Mouse (Mus musculus): ENCODE data around the gene Klrd1. TPM values are rescaled to one million over a fixed set of nuclear protein-coding genes. Genes with fewer than 3 reads are reported as not detected.

Klrd1 gene
- total RNA-seq (2014; fragmentation: Nextera tagmentation) (not detected in 2 replicates), total RNA-seq (2017) (not detected in 2 replicates), polyA plus RNA-seq (2012) (not detected in 2 replicates)

GRCm38 (mm10) chr6:129591508-129591907 lies at the start of gene Klrd1:
Klrd1 (plus strand) TSS chr6:129591782.
- Histone ChIP-seq H3K9me3 (replicated peaks) (no peaks in the 10 kb centered on the region), H3K36me3 (replicated peaks) (no peaks in the 10 kb centered on the region), H3K4me1 (ENCODE audit: insufficient read depth, low read depth, low read length) (no peaks in the 10 kb centered on the region), H3K4me3 (ENCODE audit: low read depth, low read length) (no peak within 1 kb of the TSS), H3K27me3 (ENCODE audit: insufficient read depth, low read length) (no peaks in the 10 kb centered on the region)
- TF ChIP-seq GATA1 (IDR thresholded peaks at IDR 0.05; ENCODE audit: borderline replicate concordance, low read length): no peak
- TF ChIP-seq TAL1 (conservative IDR thresholded peaks at IDR 0.05; ENCODE audit: low read depth, low read length): no peak
- TF ChIP-seq GATA2 (IDR thresholded peaks at IDR 0.05; ENCODE audit: borderline replicate concordance, low read depth, low read length): no peak
- TF ChIP-seq CTCF (IDR thresholded peaks at IDR 0.05; ENCODE audit: low read depth, low read length): no peak
- no peak for TF ChIP-seq POLR2AphosphoS5 (IDR thresholded peaks at IDR 0.05; ENCODE audit: insufficient replicate concordance, low read depth, low read length)
- no peak for DNase-seq (ENCODE audit: low spot score)
- ATAC-seq (ENCODE audit: extremely low read depth, insufficient number of reproducible peaks, low FRiP score, poor library complexity, severe bottlenecking): no peak

GRCm38 (mm10) chr6:129541931-129542330 lies 49.7 kb upstream of the Klrd1 start:
- no peak overlapping the region for H3K4me3 ChIP-seq (ENCODE audit: low read depth, low read length)
- H3K4me1 ChIP-seq (ENCODE audit: insufficient read depth, low read depth, low read length): peaks cover 8% of the 10 kb centered on the region; the same call in 1 of the 2 replicates
- H3K36me3 ChIP-seq (replicated peaks): peaks cover 72% of the 10 kb centered on the region
- no peaks in the 10 kb centered on the region for H3K9me3 ChIP-seq (replicated peaks)
- ATAC-seq (ENCODE audit: extremely low read depth, insufficient number of reproducible peaks, low FRiP score, poor library complexity, severe bottlenecking) (no peak), DNase-seq (ENCODE audit: low spot score) (no peak)
- TF ChIP-seq GATA2 (IDR thresholded peaks at IDR 0.05; ENCODE audit: borderline replicate concordance, low read depth, low read length): no peak
- no peak for TF ChIP-seq POLR2AphosphoS5 (IDR thresholded peaks at IDR 0.05; ENCODE audit: insufficient replicate concordance, low read depth, low read length)
- TF ChIP-seq CTCF (IDR thresholded peaks at IDR 0.05; ENCODE audit: low read depth, low read length): no peak
- no peak for TF ChIP-seq GATA1 (IDR thresholded peaks at IDR 0.05; ENCODE audit: borderline replicate concordance, low read length)
- TF ChIP-seq TAL1 (conservative IDR thresholded peaks at IDR 0.05; ENCODE audit: low read depth, low read length): no peak
- H3K27me3 ChIP-seq (ENCODE audit: insufficient read depth, low read length): no peaks in the 10 kb centered on the region

GRCm38 (mm10) chr6:129542540-129542939 lies 49.0 kb upstream of the Klrd1 start:
- Histone ChIP-seq H3K4me3 (ENCODE audit: low read depth, low read length) (no peak overlapping the region), H3K27me3 (ENCODE audit: insufficient read depth, low read length) (no peaks in the 10 kb centered on the region), H3K36me3 (replicated peaks) (peaks cover 66% of the 10 kb centered on the region), H3K9me3 (replicated peaks) (no peaks in the 10 kb centered on the region), H3K4me1 (ENCODE audit: insufficient read depth, low read depth, low read length) (peaks cover 5% of the 10 kb centered on the region; the same call in 1 of the 2 replicates)
- no peak for ATAC-seq (ENCODE audit: extremely low read depth, insufficient number of reproducible peaks, low FRiP score, poor library complexity, severe bottlenecking)
- DNase-seq (ENCODE audit: low spot score): no peak
- TF ChIP-seq TAL1 (conservative IDR thresholded peaks at IDR 0.05; ENCODE audit: low read depth, low read length) (no peak), GATA1 (IDR thresholded peaks at IDR 0.05; ENCODE audit: borderline replicate concordance, low read length) (no peak), CTCF (IDR thresholded peaks at IDR 0.05; ENCODE audit: low read depth, low read length) (no peak), GATA2 (IDR thresholded peaks at IDR 0.05; ENCODE audit: borderline replicate concordance, low read depth, low read length) (no peak), POLR2AphosphoS5 (IDR thresholded peaks at IDR 0.05; ENCODE audit: insufficient replicate concordance, low read depth, low read length) (no peak)

GRCm38 (mm10) chr6:129543709-129544606 lies 47.6 kb upstream of the Klrd1 start:
- Histone ChIP-seq H3K36me3 (replicated peaks) (peaks cover 52% of the 10 kb centered on the region), H3K4me3 (ENCODE audit: low read depth, low read length) (no peak overlapping the region), H3K27me3 (ENCODE audit: insufficient read depth, low read length) (no peaks in the 10 kb centered on the region), H3K4me1 (ENCODE audit: insufficient read depth, low read depth, low read length) (peaks cover 4% of the 10 kb centered on the region; the same call in 1 of the 2 replicates), H3K9me3 (replicated peaks) (no peaks in the 10 kb centered on the region)
- ATAC-seq (ENCODE audit: extremely low read depth, insufficient number of reproducible peaks, low FRiP score, poor library complexity, severe bottlenecking) (peak; percentile 72), DNase-seq (ENCODE audit: low spot score) (peak; percentile 16)
- TF ChIP-seq GATA2 (IDR thresholded peaks at IDR 0.05; ENCODE audit: borderline replicate concordance, low read depth, low read length): no peak
- no peak for TF ChIP-seq GATA1 (IDR thresholded peaks at IDR 0.05; ENCODE audit: borderline replicate concordance, low read length)
- TF ChIP-seq CTCF (IDR thresholded peaks at IDR 0.05; ENCODE audit: low read depth, low read length): peak; percentile 90
- no peak for TF ChIP-seq TAL1 (conservative IDR thresholded peaks at IDR 0.05; ENCODE audit: low read depth, low read length)

GRCm38 (mm10) chr6:129547277-129547676 lies 44.3 kb upstream of the Klrd1 start:
- TF ChIP-seq CTCF (IDR thresholded peaks at IDR 0.05; ENCODE audit: low read depth, low read length) (no peak), TAL1 (conservative IDR thresholded peaks at IDR 0.05; ENCODE audit: low read depth, low read length) (no peak), GATA2 (IDR thresholded peaks at IDR 0.05; ENCODE audit: borderline replicate concordance, low read depth, low read length) (no peak), POLR2AphosphoS5 (IDR thresholded peaks at IDR 0.05; ENCODE audit: insufficient replicate concordance, low read depth, low read length) (no peak), GATA1 (IDR thresholded peaks at IDR 0.05; ENCODE audit: borderline replicate concordance, low read length) (no peak)
- Histone ChIP-seq H3K36me3 (replicated peaks) (peaks cover 20% of the 10 kb centered on the region), H3K4me1 (ENCODE audit: insufficient read depth, low read depth, low read length) (peaks cover 6% of the 10 kb centered on the region; the same call in 1 of the 2 replicates), H3K27me3 (ENCODE audit: insufficient read depth, low read length) (no peaks in the 10 kb centered on the region; the same call in 1 of the 2 replicates), H3K4me3 (ENCODE audit: low read depth, low read length) (no peak overlapping the region), H3K9me3 (replicated peaks) (no peaks in the 10 kb centered on the region)
- DNase-seq (ENCODE audit: low spot score) (no peak), ATAC-seq (ENCODE audit: extremely low read depth, insufficient number of reproducible peaks, low FRiP score, poor library complexity, severe bottlenecking) (no peak)

- TF ChIP-seq CTCF (IDR thresholded peaks at IDR 0.05; ENCODE audit: low read depth, low read length): no peak
- TF ChIP-seq GATA2 (IDR thresholded peaks at IDR 0.05; ENCODE audit: borderline replicate concordance, low read depth, low read length): no peak
- no peak for TF ChIP-seq GATA1 (IDR thresholded peaks at IDR 0.05; ENCODE audit: borderline replicate concordance, low read length)
- no peak for TF ChIP-seq POLR2AphosphoS5 (IDR thresholded peaks at IDR 0.05; ENCODE audit: insufficient replicate concordance, low read depth, low read length)
- TF ChIP-seq TAL1 (conservative IDR thresholded peaks at IDR 0.05; ENCODE audit: low read depth, low read length): no peak
- Histone ChIP-seq H3K36me3 (replicated peaks) (peaks cover 13% of the 10 kb centered on the region), H3K9me3 (replicated peaks) (no peaks in the 10 kb centered on the region), H3K27me3 (ENCODE audit: insufficient read depth, low read length) (peaks cover 3% of the 10 kb centered on the region; the same call in 1 of the 2 replicates), H3K4me3 (ENCODE audit: low read depth, low read length) (no peak overlapping the region), H3K4me1 (ENCODE audit: insufficient read depth, low read depth, low read length) (peaks cover 6% of the 10 kb centered on the region; the same call in 1 of the 2 replicates)
- ATAC-seq (ENCODE audit: extremely low read depth, insufficient number of reproducible peaks, low FRiP score, poor library complexity, severe bottlenecking) (no peak), DNase-seq (ENCODE audit: low spot score) (no peak)
Measured at GRCm38 (mm10) chr6:129548009-129548408, 43.6 kb upstream of the Klrd1 start.
